Comparison of ENCODE assay signal across 14 mouse cellular contexts in the genomic region with DNA sequence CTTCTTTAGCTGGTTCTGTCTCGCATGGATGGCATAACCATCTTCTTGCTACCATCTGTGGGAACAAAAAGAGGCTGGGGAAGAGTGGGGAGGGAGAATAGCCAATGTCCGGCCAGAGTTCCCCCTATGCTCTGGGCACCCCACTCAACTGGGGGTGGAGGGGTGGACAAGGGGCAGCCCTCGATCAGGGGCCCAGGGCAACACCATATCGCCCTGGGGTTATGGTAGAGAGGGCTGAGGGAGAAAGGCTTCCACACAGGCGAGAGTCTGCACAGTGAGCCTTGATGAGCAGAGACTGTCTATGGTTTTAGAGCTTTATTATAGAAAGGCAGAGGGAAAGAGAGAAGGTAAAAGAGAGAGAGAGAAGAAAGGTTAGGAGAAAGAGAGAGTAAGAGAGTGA.
A peak's percentile ranks its signal among the peaks of the same experiment; 100 is the strongest.
DNase-seq lines count a peak whose midpoint lies in the region; ATAC-seq lines count a peak whose summit lies in the region.
"Had no signal": no experiment of that assay in that cellular context is flagged by ENCODE, and none has a peak within 500 bp of the region (broad histone marks: within the 10 kb centered on the region; RNA-seq: fewer than 3 reads in every experiment).

No protein-coding gene starts in this region.

- WGBS in kidney, embryonic 16.5 days: 46% methylated on average over 5 of the region's 5 CpGs
- WGBS in neural tube, embryonic 15.5 days: 48% methylated on average over 5 of the region's 5 CpGs

- no peaks in the 10 kb centered on the region for H3K27me3 ChIP-seq in kidney, embryonic 16.5 days (ENCODE audit: insufficient read depth, low read length)
- H3K27me3 ChIP-seq in neural tube, embryonic 15.5 days (replicated peaks): no peaks in the 10 kb centered on the region
- H3K27me3 ChIP-seq: liver, embryonic 15.5 days had no signal

- H3K27ac ChIP-seq in kidney, embryonic 16.5 days (ENCODE audit: low read length): no peak overlapping the region
- H3K27ac ChIP-seq in neural tube, embryonic 15.5 days (replicated peaks): no peak overlapping the region
- H3K27ac ChIP-seq: liver, embryonic 15.5 days had no signal

- H3K9me3 ChIP-seq in kidney, embryonic 16.5 days (ENCODE audit: low read length): no peaks in the 10 kb centered on the region
- H3K9me3 ChIP-seq in neural tube, embryonic 15.5 days (replicated peaks): no peaks in the 10 kb centered on the region
- H3K9me3 ChIP-seq: liver, embryonic 15.5 days had no signal

- peak; percentile 70 for ATAC-seq in kidney, embryonic 16.5 days (ENCODE audit: low FRiP score, low TSS enrichment)
- no peak for ATAC-seq in neural tube, embryonic 15.5 days (ENCODE audit: low FRiP score)
- ATAC-seq in erythroid progenitor cell, adult 5-6 weeks (replicated peaks; ENCODE audit: low FRiP score, poor library complexity, severe bottlenecking): no peak
- ATAC-seq: inflammation-experienced regulatory T-cells, adult 6 months had no signal

- H3K9ac ChIP-seq in kidney, embryonic 16.5 days (replicated peaks; ENCODE audit: low read length): no peak overlapping the region
- H3K9ac ChIP-seq in neural tube, embryonic 15.5 days (replicated peaks): no peak overlapping the region
- H3K9ac ChIP-seq: liver, embryonic 15.5 days had no signal

- no peak overlapping the region for H3K4me3 ChIP-seq in kidney, embryonic 16.5 days (ENCODE audit: low read length)
- H3K4me3 ChIP-seq in neural tube, embryonic 15.5 days (replicated peaks): no peak overlapping the region
- H3K4me3 ChIP-seq: liver, embryonic 15.5 days; myocyte had no signal

- intact Hi-C loops in heart, postnatal 14 days (cut with DNase I): no loop called here

- H3K4me2 ChIP-seq in kidney, embryonic 16.5 days (replicated peaks; ENCODE audit: low read depth, low read length): no peak overlapping the region
- no peak overlapping the region for H3K4me2 ChIP-seq in neural tube, embryonic 15.5 days

- DNase-seq in heart, adult 11 months: peak; percentile 71
- DNase-seq in heart, postnatal 14 days: no peak
- no peak for DNase-seq in kidney, postnatal 10 days
- DNase-seq in neural tube, embryonic 10.5 days (ENCODE audit: extremely low spot score, low spot score): peak; percentile 18
- DNase-seq in layer of hippocampus, adult 9-10 months (ENCODE audit: low spot score): no peak
- DNase-seq: cerebellum, adult 11-12 months; gastrocnemius, postnatal 25 days; right cerebral cortex, postnatal 25 days had no signal

- no peaks in the 10 kb centered on the region for H3K36me3 ChIP-seq in kidney, embryonic 16.5 days (ENCODE audit: insufficient read depth, low read length)
- H3K36me3 ChIP-seq in neural tube, embryonic 15.5 days: no peaks in the 10 kb centered on the region
- H3K36me3 ChIP-seq: liver, embryonic 15.5 days had no signal

- H3K4me1 ChIP-seq in kidney, embryonic 16.5 days (ENCODE audit: insufficient read depth, low read length): no peaks in the 10 kb centered on the region
- no peaks in the 10 kb centered on the region for H3K4me1 ChIP-seq in neural tube, embryonic 15.5 days
- H3K4me1 ChIP-seq: liver, embryonic 15.5 days had no signal

Comparison
In these comparisons a context has a peak if more than half of its experiments do, and no peak if none do; other contexts are left out.
1. DNase-seq: peak in heart, adult 11 months (single experiment) and neural tube, embryonic 10.5 days (single experiment); none in heart, postnatal 14 days (0 of 2), kidney, postnatal 10 days (single experiment) and layer of hippocampus, adult 9-10 months (single experiment).